Mouse (Mus musculus) layer of hippocampus, adult 2 months (tissue): ENCODE data around the gene Tmcc1. TPM values are rescaled to one million over a fixed set of nuclear protein-coding genes. Genes with fewer than 3 reads are reported as not detected.

ENCODE experiments used
- DNase-seq, 2 experiments: peaks; one replicate each; pipeline ENCODE4 v3.0.0; 2022; ENCODE audit warnings: low spot score in 2 of 2
- H3K27ac ChIP-seq: fragments of 200-600 bp; 2 replicates; pipeline ENCODE4 v1.8.1; 2022
- H3K4me3 ChIP-seq: fragments of 200-600 bp; 2 replicates; pipeline ENCODE4 v1.8.1; 2022; ENCODE audit warnings: mild to moderate bottlenecking
- CTCF ChIP-seq: fragments of 200-600 bp; conservative IDR thresholded peaks from 2 replicates; pipeline ENCODE4 v1.8.1; 2022; ENCODE audit warnings: antibody characterized with exemption, mild to moderate bottlenecking, moderate library complexity
- total RNA-seq, 2 experiments: library from RNA; stranded (reverse); gene quantifications; 2 replicates each; pipeline ENCODE4 v1.2.3; 2021

Gene Tmcc1
- total RNA-seq, 2 experiments from 2014 or later = 83.2 to 85.3 TPM

DNA sequence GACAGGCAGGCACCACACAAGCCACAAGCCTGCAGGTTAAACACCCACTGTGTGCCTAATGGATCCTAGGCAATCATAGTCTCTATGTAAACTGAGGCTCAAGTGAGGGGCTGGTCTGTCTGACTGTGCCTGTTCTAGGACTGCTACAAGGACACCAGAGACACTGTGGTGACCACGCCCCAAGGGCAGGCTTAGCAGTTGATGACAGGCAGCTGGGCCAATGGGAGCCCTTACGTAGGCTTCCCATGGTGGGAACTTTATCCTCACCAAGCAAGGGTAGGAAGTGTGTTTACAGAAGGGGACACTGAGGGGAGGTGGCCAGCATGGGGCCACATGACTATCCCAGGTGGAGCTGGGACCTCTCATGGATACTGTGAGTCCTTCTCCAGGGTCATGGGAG, 194.1 kb downstream of the Tmcc1 start:
- no peak for DNase-seq
- H3K27ac ChIP-seq = no peak overlapping the region
- H3K4me3 ChIP-seq = no peak overlapping the region
- TF ChIP-seq CTCF = no peak

DNA sequence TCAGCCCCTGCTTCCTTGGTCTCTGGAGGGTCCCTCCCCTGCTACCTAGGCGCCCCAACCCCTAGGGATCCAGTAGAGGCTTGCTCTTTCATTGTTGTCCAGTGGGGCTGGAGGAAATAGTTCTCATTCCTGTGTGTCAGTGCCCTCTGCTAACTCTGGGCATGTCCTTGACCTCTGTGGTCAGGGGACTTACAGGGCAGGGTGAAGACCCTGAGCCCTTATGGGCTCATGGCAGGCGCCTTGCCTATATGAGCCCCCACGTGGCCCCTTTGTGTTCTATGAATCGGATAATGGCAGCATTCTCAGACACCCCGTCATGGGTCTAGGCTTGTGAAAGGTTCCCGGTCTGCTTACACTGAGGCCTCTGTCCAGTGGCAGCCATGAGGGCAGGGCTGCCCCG, 194.5 kb downstream of the Tmcc1 start:
- no peak for DNase-seq
- Histone ChIP-seq H3K27ac (no peak overlapping the region), H3K4me3 (no peak overlapping the region)
- TF ChIP-seq CTCF = no peak

DNA sequence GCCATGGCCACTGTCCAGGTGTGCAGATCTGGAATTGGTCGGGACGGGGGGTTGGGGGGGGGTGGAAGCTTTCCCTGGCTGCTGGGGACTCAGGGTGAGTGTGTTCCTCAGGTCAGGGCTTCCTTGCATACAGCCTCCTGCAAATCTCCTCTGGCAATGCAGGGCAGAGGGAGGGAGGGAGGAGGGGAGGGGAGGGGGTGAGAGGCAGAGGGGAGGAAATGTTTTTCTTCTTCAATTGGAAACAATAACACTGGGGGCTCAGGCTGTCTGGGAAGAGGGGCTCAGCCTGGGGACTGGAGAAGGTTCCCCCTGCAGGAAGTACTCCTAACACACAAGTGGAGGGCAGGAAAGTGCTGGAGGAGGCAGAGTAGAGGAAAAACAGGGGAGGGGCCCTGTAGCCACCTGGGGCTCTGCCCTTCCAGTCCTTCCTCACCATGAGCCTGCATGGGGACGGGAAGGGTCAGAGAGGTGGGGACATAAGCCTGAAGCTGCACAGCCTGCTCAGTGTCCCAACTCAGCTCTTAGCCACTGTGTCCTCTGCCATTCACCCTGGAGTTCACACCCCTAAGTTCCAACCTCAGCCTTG, 195.5 kb downstream of the Tmcc1 start:
- no peak for TF ChIP-seq CTCF

DNA sequence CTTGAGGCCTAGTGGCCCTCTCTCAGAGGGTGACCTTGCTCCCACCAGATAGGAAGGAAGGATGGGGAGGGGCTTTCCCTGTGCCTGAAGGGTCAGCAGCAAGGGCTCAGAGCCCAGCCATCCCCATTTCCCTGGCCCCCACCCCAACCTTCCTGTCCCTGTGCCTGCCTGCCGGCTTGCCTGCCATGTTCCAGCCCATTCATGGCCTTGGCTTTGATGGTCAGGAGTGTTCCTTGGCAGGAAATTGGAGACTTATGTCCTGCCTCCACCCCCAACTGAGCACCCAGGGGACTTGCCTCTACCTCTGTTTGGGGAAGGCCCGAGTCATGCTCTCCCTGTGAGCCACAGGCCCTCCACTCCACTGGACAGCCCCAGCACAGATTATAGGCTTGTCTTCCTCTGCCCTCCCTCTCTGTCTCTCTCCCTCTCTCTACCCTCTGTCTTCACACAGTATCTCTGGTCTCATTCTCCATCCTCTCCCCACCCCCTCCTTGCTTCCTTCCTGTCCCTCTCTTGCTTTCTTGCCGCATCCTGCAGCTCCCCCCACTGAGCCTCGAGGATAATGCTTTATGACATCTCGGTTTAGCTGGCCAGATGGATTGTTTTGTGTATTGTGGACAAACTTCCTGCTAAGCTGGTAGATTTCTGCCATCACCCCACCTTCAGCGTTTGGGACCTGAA, 197.0 kb downstream of the Tmcc1 start:
- TF ChIP-seq CTCF = peak; percentile 58
- Histone ChIP-seq H3K4me3 (no peak overlapping the region), H3K27ac (peak overlapping the region; percentile 59)
- DNase-seq = no peak

More for the DNA sequence above, 195.5 kb downstream of the Tmcc1 start:
- DNase-seq = no peak
- H3K27ac ChIP-seq = no peak overlapping the region
- no peak overlapping the region for H3K4me3 ChIP-seq

- DNase-seq = no peak
- no peak for TF ChIP-seq CTCF
- Histone ChIP-seq H3K4me3 (no peak overlapping the region), H3K27ac (peak overlapping the region; percentile 59)
Measured at GRCm38 (mm10) chr6:115995531-115995941, 197.8 kb downstream of the Tmcc1 start.

DNA sequence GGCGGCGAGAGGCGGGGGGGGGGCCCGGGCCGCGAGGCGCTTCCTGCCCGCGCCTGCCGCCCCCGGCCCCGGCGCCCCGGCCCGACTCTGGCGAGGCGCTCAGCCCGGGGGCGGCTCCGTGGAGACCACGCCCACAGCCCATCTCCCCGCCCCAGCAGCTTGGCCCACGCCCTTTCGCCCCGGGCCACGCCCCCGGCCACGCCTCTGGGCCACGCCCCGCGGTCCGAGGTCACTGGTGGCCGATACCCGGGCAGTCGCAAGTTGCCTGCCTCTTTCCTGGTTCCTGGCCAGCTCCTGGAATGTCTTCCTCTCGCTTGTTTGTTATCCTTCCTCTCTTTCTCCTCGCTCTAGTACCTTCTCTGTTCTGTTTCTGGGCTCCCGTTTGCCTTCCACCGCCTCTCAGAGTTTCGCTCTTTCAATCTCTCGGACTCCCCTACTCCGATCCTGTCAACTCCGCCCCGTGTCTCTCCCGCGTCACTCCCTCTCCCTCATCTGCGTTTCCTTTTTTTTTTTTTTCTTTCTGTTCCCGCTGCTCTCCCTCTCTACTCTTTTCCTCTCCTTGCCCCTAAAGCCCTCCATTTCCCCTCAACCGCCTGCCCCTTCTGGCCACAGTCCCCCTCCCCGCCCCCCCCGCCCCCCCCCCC, 198.3 kb downstream of the Tmcc1 start, which contains the start of gene Plxnd1:
Gene Plxnd1, minus strand, starts transcription at position 129 of the 644 bp plus-strand sequence.
- Histone ChIP-seq H3K27ac (peak within 1 kb of the TSS; percentile 71), H3K4me3 (peak within 1 kb of the TSS; percentile 61)
- no peak for TF ChIP-seq CTCF
- DNase-seq = peak; percentile 66 to 75

- DNase-seq = no peak
- no peak for TF ChIP-seq CTCF
- Histone ChIP-seq H3K27ac (peak overlapping the region; percentile 71), H3K4me3 (peak overlapping the region; percentile 61)
Measured at GRCm38 (mm10) chr6:115994146-115994876, 199.0 kb downstream of the Tmcc1 start.

DNA sequence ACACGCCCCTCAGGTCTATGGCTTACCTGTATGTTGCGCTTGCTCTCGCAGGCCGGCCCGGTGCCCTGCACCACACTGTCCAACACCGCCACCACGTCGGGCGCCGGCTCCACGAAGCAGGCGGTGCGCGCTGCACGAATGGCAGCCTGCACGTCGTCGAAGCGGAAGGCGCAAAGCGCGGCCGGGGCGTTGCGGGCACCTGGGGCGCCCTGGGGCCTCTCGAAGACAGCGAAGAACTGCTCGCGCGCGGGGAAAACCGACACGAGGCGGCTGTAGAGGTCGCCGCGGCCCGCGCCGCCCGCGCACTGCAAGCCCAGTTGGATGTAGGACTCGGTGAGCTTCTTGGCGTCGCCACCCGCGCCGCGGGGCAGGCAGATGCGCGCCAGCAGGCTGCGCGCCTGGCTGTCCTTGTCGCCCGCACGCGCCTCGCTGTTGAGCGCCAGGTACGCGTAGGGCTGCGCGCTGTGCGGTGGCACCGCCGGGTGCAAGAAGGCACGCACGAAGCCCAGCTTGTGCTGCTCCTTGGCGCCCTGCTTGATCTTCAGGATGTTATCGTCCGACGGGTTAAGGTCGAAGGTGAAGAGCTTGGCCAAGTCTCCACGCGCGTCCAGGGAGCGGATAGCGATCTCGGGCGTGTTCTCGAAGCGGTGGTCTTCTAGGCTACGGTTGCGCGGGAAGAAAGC, 199.7 kb downstream of the Tmcc1 start:
- peak overlapping the region; percentile 71 for H3K27ac ChIP-seq
- TF ChIP-seq CTCF = no peak
- no peak for DNase-seq

GRCm38 (mm10) chr6:115992981-115993380, 200.3 kb downstream of the Tmcc1 start:
- DNase-seq = no peak
- H3K27ac ChIP-seq = peak overlapping the region; percentile 71; the same call in 1 of the 2 replicates
- peak overlapping the region; percentile 61 for H3K4me3 ChIP-seq
- TF ChIP-seq CTCF = no peak

More for the DNA sequence above, 199.7 kb downstream of the Tmcc1 start:
- peak overlapping the region; percentile 61 for H3K4me3 ChIP-seq

- DNase-seq = no peak
- Histone ChIP-seq H3K27ac (peak overlapping the region; percentile 55; the same call in 1 of the 2 replicates), H3K4me3 (peak overlapping the region; percentile 61)
- no peak for TF ChIP-seq CTCF
Measured at GRCm38 (mm10) chr6:115991881-115992620, 201.2 kb downstream of the Tmcc1 start.

DNA sequence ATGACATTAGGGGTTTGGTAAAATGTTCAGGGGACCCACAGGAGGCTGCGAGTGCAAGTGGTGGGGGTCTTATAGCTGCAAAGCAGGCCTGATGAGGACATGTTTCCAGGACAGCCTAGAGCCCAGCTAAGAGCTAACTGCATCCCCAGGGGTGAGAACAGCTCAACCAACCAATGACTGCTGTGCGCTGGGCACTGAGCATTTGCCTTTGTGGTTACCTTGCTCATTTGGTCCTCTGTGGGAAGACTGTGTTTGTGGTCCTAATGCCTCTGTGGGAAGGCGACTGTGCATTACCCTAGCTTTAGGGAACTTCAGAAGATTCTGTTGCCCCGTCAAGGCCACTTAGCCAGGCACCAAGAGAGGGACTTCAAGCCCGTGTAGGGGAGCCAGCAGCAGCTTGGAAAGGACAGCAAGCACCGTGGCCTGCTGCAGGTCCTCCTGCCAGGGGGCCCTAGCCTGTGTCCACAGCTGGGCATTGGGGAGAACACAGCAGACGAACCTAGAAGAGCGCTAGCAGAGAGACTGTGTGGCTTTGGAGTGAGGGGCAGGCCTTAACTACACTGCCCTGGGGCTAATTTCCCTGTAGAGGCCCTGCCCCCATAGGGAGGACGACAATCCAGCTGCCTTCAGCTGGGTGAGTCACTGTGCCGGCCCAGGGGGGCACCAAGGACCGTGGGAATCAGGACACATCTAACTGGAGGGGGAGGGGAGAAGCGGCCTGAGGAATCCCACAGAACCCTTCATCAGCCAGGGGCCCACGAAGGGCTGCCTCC, 202.0 kb downstream of the Tmcc1 start:
- peak overlapping the region; percentile 61 for H3K4me3 ChIP-seq

More for the DNA sequence above, 202.0 kb downstream of the Tmcc1 start:
- no peak for TF ChIP-seq CTCF
- H3K27ac ChIP-seq = peak overlapping the region; percentile 55; the same call in 1 of the 2 replicates
- no peak for DNase-seq
